Mouse (Mus musculus) stomach, embryonic 16.5 days (tissue): ENCODE measurements around the gene Slc25a47. TPM values are rescaled to one million over a fixed set of nuclear protein-coding genes. Genes with fewer than 3 reads are reported as not detected.
A peak's percentile ranks its signal among the peaks of the same experiment; 100 is the strongest.

Experiments
- ATAC-seq: fragments of 200-750 bp; cut with Nextera tagmentation; 2 replicates; pipeline ENCODE4 v1.8.0; 2017; ENCODE audit warnings: moderate number of reproducible peaks, moderate TSS enrichment; ENCODE audit not compliant: insufficient read depth, low FRiP score
- H3K27ac ChIP-seq: fragments of 300-500 bp; sonication (generic); 2 replicates; pipeline ENCODE4 v1.5.1; 2014; ENCODE audit warnings: low read length
- H3K27me3 ChIP-seq: fragments of 300-500 bp; sonication (generic); 2 replicates; pipeline ENCODE4 v1.6.1; 2014; ENCODE audit warnings: low read length, control low read depth, mixed read lengths; ENCODE audit not compliant: control insufficient read depth, insufficient read depth
- H3K36me3 ChIP-seq: fragments of 300-500 bp; sonication (generic); 2 replicates; pipeline ENCODE4 v1.6.1; 2014; ENCODE audit warnings: low read length; ENCODE audit not compliant: control insufficient read depth, insufficient read depth
- H3K4me1 ChIP-seq: fragments of 300-500 bp; sonication (generic); 2 replicates; pipeline ENCODE4 v1.6.1; 2014; ENCODE audit warnings: low read length, control low read depth, mixed read lengths; ENCODE audit not compliant: control insufficient read depth, insufficient read depth
- H3K4me2 ChIP-seq: fragments of 300-500 bp; sonication (generic); 2 replicates; pipeline ENCODE4 v1.6.1; 2014; ENCODE audit warnings: low read depth, low read length, mixed read lengths
- H3K4me3 ChIP-seq: fragments of 300-500 bp; sonication (generic); replicated peaks from 2 replicates; pipeline ENCODE4 v1.5.1; 2014; ENCODE audit warnings: mild to moderate bottlenecking, low read length
- H3K9ac ChIP-seq: fragments of 300-500 bp; sonication (generic); 2 replicates; pipeline ENCODE4 v1.6.1; 2014; ENCODE audit warnings: low read length
- H3K9me3 ChIP-seq: fragments of 300-500 bp; sonication (generic); replicated peaks from 2 replicates; pipeline ENCODE4 v1.6.1; 2016; ENCODE audit warnings: low read length, control low read depth; ENCODE audit not compliant: control insufficient read depth
- WGBS: fragments of 180-500 bp; shearing (Covaris S2); extraction: QIAGEN DNeasy Blood & Tissue Kit; methylation state at CpG from one replicate; pipeline ENCODE4 v1.1.7; 2014; 5-methylcytosine and 5-hydroxymethylcytosine counted together
- microRNA counts: library from miRNA; unstranded; fragments of <30 nt; microRNA quantifications from one replicate; lab custom pipeline; 2016
- microRNA-seq: library from miRNA; unstranded; fragments of <30 nt; microRNA quantifications from one replicate; pipeline ENCODE4, GENCODE M21; 2016
- polyA plus RNA-seq: library from polyadenylated mRNA; unstranded; fragments of >200 nt; fragmentation: Nextera tagmentation; extraction: Ambion mirVana; gene quantifications from 2 replicates; pipeline ENCODE4 v1.2.1, GENCODE M21; 2015

Gene Slc25a47
- polyA plus RNA-seq, 1 experiment from 2014 or later = 10.0 TPM

DNA sequence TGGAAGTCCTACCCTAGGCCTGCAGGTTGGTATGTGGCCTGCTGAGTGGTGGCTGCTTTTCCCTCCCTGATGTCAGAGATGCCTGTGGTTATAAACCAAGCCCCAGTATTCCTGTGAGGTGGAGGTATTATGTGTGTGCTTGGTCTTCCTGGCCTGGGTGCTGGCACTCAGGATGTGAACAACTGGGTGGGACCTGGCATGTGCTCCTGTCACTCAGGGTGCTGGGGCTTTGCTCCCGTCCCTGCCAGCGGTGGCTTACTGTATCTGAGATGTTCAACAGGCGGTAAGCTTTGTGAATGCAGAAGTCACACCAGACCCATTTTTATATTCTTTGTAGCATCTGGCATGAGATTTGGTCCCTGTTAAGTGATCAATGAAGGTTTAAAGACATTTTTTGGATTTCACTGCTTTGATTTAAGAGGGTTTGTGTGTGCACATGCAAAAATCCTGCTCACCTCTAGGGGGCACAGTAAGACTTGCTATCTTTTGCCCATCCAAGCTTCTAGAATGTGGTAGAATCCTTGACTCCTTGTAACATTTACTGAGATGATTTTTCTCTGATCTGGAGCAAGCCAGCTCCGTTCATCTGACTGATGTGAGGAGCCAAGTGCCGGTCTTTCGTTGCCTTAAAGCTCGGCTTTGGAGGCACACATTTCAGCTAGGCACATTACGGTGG, 67.9 kb downstream of the Slc25a47 start:
- Histone ChIP-seq H3K4me2 (no peak overlapping the region), H3K36me3 (no peaks in the 10 kb centered on the region), H3K4me3 (no peak overlapping the region), H3K9ac (no peak overlapping the region; the same call in 1 of the 2 replicates), H3K4me1 (peaks cover 34% of the 10 kb centered on the region), H3K27me3 (no peaks in the 10 kb centered on the region), H3K9me3 (no peaks in the 10 kb centered on the region), H3K27ac (peak overlapping the region; percentile 56)
- WGBS = 54% methylated on average over 8 of the region's 8 CpGs
- no peak for ATAC-seq

DNA sequence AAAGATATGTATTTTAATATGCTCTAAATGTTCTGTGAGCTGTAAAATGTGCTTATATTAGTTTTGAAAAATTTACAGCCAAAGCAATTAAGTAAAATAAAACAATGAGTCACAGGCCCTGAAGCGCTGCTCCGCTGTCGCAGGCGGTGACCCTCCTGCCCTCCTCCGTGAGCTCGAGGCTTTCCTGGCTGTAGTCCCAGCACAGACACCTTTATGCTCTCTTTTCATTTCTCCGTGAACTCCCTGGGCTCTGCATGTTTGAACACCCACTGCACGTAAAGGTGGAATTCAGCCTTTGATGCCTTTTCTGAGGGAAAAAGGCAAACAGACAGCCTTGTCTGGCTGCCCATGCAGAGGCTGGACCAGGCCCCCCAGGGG, 68.4 kb downstream of the Slc25a47 start:
- Histone ChIP-seq H3K4me3 (no peak overlapping the region), H3K9me3 (no peaks in the 10 kb centered on the region), H3K36me3 (no peaks in the 10 kb centered on the region), H3K27ac (peak overlapping the region; percentile 56), H3K4me1 (peaks cover 39% of the 10 kb centered on the region), H3K27me3 (no peaks in the 10 kb centered on the region), H3K4me2 (no peak overlapping the region), H3K9ac (peak overlapping the region; percentile 52; the same call in 1 of the 2 replicates)
- WGBS = 27% methylated on average over 8 of the region's 8 CpGs
- 0 out of 2 replicates have a peak, but pooled peaks have one; percentile 32 for ATAC-seq

- peaks cover 42% of the 10 kb centered on the region for H3K4me1 ChIP-seq
- no peak overlapping the region for H3K4me2 ChIP-seq
- H3K9me3 ChIP-seq = no peaks in the 10 kb centered on the region
- H3K27me3 ChIP-seq = no peaks in the 10 kb centered on the region
- 65% methylated on average over 14 of the region's 14 CpGs for WGBS
- H3K9ac ChIP-seq = no peak overlapping the region
- no peak for ATAC-seq
- no peaks in the 10 kb centered on the region for H3K36me3 ChIP-seq
- H3K4me3 ChIP-seq = no peak overlapping the region
- no peak overlapping the region for H3K27ac ChIP-seq
Observed at GRCm38 (mm10) chr12:108905620-108906302, 69.9 kb downstream of the Slc25a47 start.

GRCm38 (mm10) chr12:108906398-108906797, 70.6 kb downstream of the Slc25a47 start:
- Histone ChIP-seq H3K9ac (no peak overlapping the region), H3K27me3 (no peaks in the 10 kb centered on the region), H3K36me3 (no peaks in the 10 kb centered on the region), H3K4me1 (peaks cover 42% of the 10 kb centered on the region), H3K4me2 (no peak overlapping the region), H3K4me3 (no peak overlapping the region), H3K27ac (peak overlapping the region; percentile 70; the same call in 1 of the 2 replicates), H3K9me3 (no peaks in the 10 kb centered on the region)
- no peak for ATAC-seq
- 69% methylated on average over 12 of the region's 12 CpGs for WGBS

MicroRNAs within 50 kb of the gene (microRNA counts, 519-probe panel; counts per million panel counts)
- microRNA mmu-miR-345-3p (lab: Ali Mortazavi, UCI) = not detected
- 2,585 counts per million, percentile 56 among the panel's probes with 10 or more counts for microRNA mmu-miR-345-5p (lab: Ali Mortazavi, UCI)

Small RNA genes within 50 kb of the gene (microRNA-seq; reads per million reads assigned to microRNA genes)
- gene Mir345 = 81.7 reads per million, percentile 53 among the genes with 10 or more reads in this experiment

Other genes starting within 250 kb of the Slc25a47 start
- gene Degs2, start 133.7 kb upstream of the Slc25a47 start, polyA plus RNA-seq = 42.9 and 56.5 TPM in 2 replicates
- 11.6 and 14.3 TPM in 2 replicates for gene Yy1, start 43.1 kb upstream of the Slc25a47 start, polyA plus RNA-seq
- 6.8 and 8.2 TPM in 2 replicates for gene Slc25a29, start 163 bp upstream of the Slc25a47 start, polyA plus RNA-seq
- 7.3 and 7.6 TPM in 2 replicates for gene Wdr25, start 57.6 kb downstream of the Slc25a47 start, polyA plus RNA-seq
- gene Wars, start 58.1 kb downstream of the Slc25a47 start, polyA plus RNA-seq = 90.5 and 102 TPM in 2 replicates
- 4.5 and 6.9 TPM in 2 replicates for gene Begain, start 232.2 kb downstream of the Slc25a47 start, polyA plus RNA-seq